Mouse (Mus musculus): Measurements from ENCODE around the gene Syt1.

Gene Syt1

GRCm38 (mm10) chr10:108743759-108744158 lies 267.0 kb downstream of the Syt1 start:
- no peak for DNase-seq (ENCODE audit: low spot score)

- no peak for DNase-seq (ENCODE audit: low spot score)
Observed at GRCm38 (mm10) chr10:108733982-108734381, 276.8 kb downstream of the Syt1 start.

GRCm38 (mm10) chr10:108728961-108729360 lies 281.8 kb downstream of the Syt1 start:
- DNase-seq (ENCODE audit: low spot score), result no peak

DNA sequence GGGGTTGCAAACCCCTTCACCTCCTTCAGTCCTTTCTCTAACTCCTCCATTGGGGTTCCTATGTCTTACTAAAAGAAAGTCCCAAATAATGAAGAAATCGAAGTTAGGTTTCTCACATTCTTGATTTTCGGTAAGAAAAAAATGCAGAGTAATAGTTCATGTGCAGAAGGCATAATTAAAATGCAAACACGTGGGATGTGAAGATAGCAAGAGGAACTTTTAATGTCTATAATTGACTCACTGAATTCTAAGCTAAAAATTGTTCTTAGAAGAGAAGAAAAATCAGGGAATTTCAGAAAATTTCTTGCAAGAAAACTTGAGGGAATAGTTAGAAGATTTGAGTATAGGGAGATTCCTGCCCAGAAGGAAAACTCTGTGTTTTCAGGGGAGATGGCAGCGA lies 284.4 kb downstream of the Syt1 start:
- DNase-seq (ENCODE audit: low spot score), result no peak

GRCm38 (mm10) chr10:108724878-108725277 lies 285.9 kb downstream of the Syt1 start:
- no peak for DNase-seq (ENCODE audit: low spot score)

DNA sequence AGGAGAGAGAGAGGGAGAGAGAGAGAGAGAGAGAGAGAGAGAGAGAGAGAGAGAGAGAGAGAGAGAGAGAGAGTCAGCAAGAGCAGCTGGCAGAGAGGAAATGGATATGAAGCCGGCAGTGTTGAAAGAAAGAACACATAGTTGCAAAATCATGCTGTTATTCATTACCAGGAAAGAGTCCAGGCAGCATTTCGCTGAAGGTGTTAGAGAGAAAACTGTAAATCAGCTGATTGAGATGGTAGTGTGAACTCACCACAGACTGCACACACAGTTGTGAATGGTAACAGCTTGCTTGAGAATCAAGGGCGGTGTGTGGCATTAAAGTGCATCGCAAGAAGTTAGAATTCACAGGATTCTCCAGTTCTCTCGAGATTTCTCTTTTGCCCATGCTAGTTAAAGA lies 300.3 kb downstream of the Syt1 start:
- no peak for DNase-seq (ENCODE audit: low spot score)

- DNase-seq (ENCODE audit: low spot score), result no peak
Observed at GRCm38 (mm10) chr10:108705658-108706057, 305.1 kb downstream of the Syt1 start.

DNA sequence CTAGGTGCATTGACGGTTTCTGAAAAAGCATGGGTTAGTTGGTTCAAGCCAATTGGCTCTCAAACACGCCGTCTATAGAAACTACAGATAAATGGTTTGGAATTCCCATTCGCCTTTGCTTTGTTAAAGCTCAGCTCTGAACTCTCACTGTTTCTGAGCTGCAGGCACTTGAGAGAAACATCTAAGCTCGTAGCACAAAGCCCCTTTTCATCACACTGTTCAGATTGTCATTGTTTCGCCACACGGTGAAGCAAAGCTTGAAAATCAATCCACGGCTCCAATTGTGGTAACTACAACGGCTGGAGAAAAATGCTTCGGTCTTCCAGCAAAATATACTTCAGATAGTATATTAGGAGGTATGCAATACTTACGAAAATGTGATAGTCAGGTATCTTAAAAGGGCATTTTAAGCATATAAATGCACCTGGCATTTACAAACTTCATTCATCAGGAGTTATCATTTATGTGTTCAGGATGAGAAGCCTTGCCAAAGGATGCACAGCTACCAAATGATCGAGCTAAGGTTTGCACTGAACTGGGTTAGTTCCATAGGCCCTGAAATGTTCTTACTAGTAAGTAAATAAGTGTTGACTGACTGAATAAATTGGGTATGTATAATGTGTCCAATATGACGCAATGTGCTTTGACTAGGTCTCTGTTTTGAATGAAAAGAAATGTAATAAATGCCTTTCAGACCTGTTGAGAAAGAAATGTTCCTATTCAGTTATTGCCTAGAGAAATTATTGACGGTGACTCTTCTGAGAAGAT lies 309.2 kb downstream of the Syt1 start:
- no peak for DNase-seq (ENCODE audit: low spot score)

- DNase-seq (ENCODE audit: low spot score), result no peak
Observed at GRCm38 (mm10) chr10:108699946-108700345, 310.8 kb downstream of the Syt1 start, which contains the start of gene Gm5136. Gm5136 (minus strand) TSS chr10:108700160.

- DNase-seq (ENCODE audit: low spot score), result no peak
Observed at GRCm38 (mm10) chr10:108697062-108697461, 313.7 kb downstream of the Syt1 start.

GRCm38 (mm10) chr10:108690954-108691353 lies 319.8 kb downstream of the Syt1 start:
- no peak for DNase-seq (ENCODE audit: low spot score)

GRCm38 (mm10) chr10:108686696-108687095 lies 324.1 kb downstream of the Syt1 start:
- no peak for DNase-seq (ENCODE audit: low spot score)

DNA sequence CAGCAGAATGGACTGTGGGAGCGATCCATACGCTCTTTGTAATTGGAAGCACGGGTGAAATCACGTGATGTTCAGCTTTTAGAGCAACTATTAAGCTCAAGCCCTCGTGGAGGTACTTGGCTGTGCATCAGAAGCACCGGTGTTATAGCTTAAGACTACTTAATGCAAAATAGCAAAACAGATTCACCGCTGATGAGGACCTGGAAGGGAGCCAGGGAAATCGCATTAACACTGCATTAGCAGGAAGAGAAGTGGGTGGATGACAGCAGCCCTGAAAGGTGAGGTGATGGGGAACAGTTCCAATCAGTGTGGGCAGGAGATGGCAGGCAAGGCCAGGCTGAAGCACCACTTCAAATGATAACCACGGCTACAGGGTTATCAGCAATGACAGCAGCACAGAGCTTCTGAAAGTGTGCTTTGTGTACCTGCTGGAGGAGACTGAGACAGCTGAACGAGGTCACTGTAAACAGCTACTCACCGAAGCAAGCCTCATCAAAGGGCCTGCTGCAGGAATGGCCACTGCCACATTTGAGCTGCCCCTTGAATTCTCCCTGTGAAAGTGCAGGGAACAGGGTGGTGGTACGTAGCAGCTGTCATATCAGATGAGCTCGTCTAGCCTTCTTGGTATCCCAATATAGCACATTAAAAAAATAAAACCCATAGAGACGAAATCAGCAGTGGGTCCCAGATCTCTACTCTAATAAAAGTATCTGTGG lies 330.9 kb downstream of the Syt1 start:
- no peak for DNase-seq (ENCODE audit: low spot score)

GRCm38 (mm10) chr10:108677053-108677452 lies 333.7 kb downstream of the Syt1 start:
- no peak for DNase-seq (ENCODE audit: low spot score)

- no peak for DNase-seq (ENCODE audit: low spot score)
Observed at GRCm38 (mm10) chr10:108668944-108669343, 341.8 kb downstream of the Syt1 start.

GRCm38 (mm10) chr10:108660295-108660694 lies 350.5 kb downstream of the Syt1 start:
- DNase-seq (ENCODE audit: low spot score), result no peak

GRCm38 (mm10) chr10:108658300-108658699 lies 352.5 kb downstream of the Syt1 start:
- no peak for DNase-seq (ENCODE audit: low spot score)

DNA sequence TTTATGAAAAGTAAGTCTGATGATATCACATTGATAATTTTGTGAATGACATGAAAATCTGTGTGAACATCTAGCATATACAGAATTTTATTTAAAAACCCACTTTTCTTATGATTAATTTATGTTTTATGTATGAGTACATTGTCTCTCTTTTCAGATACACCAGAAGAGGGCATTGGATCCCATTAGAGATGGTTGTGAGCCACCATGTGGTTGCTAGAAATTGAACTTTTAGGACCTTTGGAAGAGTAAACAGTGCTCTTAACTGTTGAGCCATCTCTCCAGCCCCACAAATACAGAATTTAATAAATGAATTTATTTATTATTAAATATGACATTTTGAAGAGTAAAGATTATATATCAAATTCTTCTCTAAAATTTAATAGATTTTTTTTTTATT lies 353.1 kb downstream of the Syt1 start:
- no peak for DNase-seq (ENCODE audit: low spot score)

DNA sequence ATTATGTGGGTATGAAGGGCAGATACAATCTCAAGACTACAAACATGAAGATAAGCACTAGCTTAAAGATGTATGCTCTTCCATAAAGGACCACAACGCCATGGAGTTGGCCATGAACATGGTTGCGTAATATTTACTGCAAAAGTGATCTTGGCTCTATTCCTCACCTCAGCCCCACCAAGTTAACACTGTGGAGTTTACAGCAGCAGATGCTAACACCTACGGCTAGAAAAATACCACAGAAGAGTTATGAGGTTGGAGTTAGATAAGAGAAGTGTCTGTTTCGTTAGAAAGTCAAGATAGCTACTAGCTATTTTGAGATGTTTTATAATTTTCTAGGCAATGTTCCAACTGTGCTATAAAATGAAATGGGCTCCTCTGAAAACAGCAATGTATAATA lies 353.9 kb downstream of the Syt1 start:
- no peak for DNase-seq (ENCODE audit: low spot score)

DNA sequence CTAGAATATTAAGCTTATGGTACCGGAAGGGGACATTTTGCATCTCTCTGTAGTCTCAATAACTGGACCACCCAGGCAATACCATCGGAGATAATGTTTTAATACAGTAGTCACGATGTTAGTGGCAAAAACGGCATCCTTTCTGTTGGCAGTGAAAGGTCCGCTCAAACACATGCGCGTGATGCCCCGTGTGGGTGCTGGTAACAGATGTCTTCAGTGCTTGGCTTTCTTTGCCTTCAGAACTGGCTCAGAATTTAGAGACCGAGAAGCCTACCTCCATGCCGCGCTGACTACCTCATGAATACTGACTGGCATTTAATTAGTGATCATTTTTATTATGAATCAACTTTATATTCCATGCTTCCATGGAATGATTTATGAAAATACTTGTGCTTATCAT lies 355.7 kb downstream of the Syt1 start:
- no peak for DNase-seq (ENCODE audit: low spot score)

DNA sequence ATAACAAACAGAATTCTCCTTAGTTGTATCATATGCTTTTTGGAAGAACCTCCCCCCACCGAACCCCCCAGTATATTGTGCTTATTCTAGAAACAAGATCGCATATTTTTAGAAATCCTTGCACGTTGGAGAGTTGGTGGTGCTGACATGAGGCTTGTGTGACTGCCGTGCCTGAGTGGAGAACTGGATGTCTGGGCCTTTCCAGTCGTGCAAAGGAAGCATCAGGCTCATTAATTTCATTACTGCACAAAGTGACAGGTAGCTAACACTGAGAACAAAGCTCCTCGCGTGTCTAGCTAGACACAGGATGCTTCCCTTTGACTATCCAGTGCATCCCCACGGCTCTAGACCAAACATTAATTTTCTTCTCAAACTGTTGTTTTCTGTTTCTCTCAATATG lies 358.0 kb downstream of the Syt1 start:
- no peak for DNase-seq (ENCODE audit: low spot score)

DNA sequence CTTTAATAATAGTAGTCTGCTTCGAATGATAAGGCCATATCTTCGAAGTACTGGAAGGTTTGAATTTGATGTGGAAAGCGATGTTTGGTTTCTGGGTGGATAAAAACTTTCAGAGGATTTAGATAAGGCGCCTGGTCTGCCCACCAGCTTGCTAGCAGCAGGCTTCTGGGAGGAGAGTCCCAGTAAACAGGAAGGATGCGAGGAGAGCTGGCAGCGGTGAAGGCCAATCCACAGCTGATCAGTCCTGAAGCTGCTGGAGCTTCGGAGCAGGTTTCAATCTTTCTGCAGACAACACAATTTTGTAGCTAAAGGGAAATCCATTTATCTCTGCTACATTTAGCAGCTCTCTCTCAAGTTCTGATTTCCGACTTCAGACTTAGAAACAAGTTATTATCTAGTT lies 358.7 kb downstream of the Syt1 start:
- peak; percentile 5 for DNase-seq (ENCODE audit: low spot score)

DNA sequence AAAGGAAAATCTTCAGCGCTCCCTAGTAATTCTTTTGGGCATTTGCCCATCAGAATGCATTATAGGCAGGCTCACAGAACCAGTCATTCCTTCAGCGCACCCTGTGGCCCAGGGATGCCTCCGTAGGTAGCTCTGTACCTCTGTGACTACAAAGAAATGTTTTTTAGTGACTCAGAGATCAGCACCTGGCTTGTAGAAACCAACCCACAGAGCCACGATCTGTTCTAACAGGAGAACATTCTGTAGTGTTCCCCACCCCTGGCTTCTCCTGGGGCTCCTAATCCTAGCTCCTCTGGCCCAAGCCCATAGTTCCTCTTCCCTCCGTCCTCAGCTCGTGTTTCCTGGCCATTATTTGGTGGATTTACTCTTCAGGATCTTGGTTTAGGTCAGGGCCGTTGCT lies 361.6 kb downstream of the Syt1 start:
- no peak for DNase-seq (ENCODE audit: low spot score)

GRCm38 (mm10) chr10:108643915-108644314 lies 366.9 kb downstream of the Syt1 start:
- no peak for DNase-seq (ENCODE audit: low spot score)
